Mouse (Mus musculus): ENCODE measurements around the gene Dicer1. TPM values are rescaled to one million over a fixed set of nuclear protein-coding genes. Genes with fewer than 3 reads are reported as not detected.

Gene Dicer1
- polyA plus RNA-seq, 1 experiment from 2014 or later: 53.2 TPM

- no peaks in the 10 kb centered on the region for H3K9me3 ChIP-seq
- 74% methylated on average over 10 of the region's 10 CpGs for WGBS
- no peak for ATAC-seq (ENCODE audit: low FRiP score, low read depth)
- no peak overlapping the region for H3K4me3 ChIP-seq
- H3K4me1 ChIP-seq: peaks cover 9% of the 10 kb centered on the region
- H3K36me3 ChIP-seq: no peaks in the 10 kb centered on the region
- H3K27ac ChIP-seq: no peak overlapping the region
- no peaks in the 10 kb centered on the region for H3K27me3 ChIP-seq (replicated peaks)
- H3K4me2 ChIP-seq (replicated peaks): no peak overlapping the region
- H3K9ac ChIP-seq: no peak overlapping the region
Observed at GRCm38 (mm10) chr12:104672406-104672805, 79.3 kb downstream of the Dicer1 start.

GRCm38 (mm10) chr12:104667846-104668245 is 83.9 kb downstream of the Dicer1 start:
- Histone ChIP-seq H3K4me1 (no peaks in the 10 kb centered on the region), H3K4me3 (no peak overlapping the region), H3K36me3 (no peaks in the 10 kb centered on the region), H3K9ac (no peak overlapping the region), H3K9me3 (no peaks in the 10 kb centered on the region), H3K4me2 (replicated peaks) (no peak overlapping the region), H3K27me3 (replicated peaks) (no peaks in the 10 kb centered on the region), H3K27ac (no peak overlapping the region)
- ATAC-seq (ENCODE audit: low FRiP score, low read depth): no peak
- WGBS: 77% methylated on average over 7 of the region's 7 CpGs

- H3K9ac ChIP-seq: no peak overlapping the region
- H3K27me3 ChIP-seq (replicated peaks): no peaks in the 10 kb centered on the region
- no peaks in the 10 kb centered on the region for H3K4me1 ChIP-seq
- H3K9me3 ChIP-seq: no peaks in the 10 kb centered on the region
- no peak overlapping the region for H3K4me2 ChIP-seq (replicated peaks)
- no peak for ATAC-seq (ENCODE audit: low FRiP score, low read depth)
- 72% methylated on average over 6 of the region's 6 CpGs for WGBS
- H3K27ac ChIP-seq: no peak overlapping the region
- no peaks in the 10 kb centered on the region for H3K36me3 ChIP-seq
- H3K4me3 ChIP-seq: no peak overlapping the region
Observed at GRCm38 (mm10) chr12:104665951-104666350, 85.8 kb downstream of the Dicer1 start.

- Histone ChIP-seq H3K4me2 (replicated peaks) (no peak overlapping the region), H3K36me3 (no peaks in the 10 kb centered on the region), H3K27me3 (replicated peaks) (no peaks in the 10 kb centered on the region), H3K4me3 (no peak overlapping the region), H3K9me3 (no peaks in the 10 kb centered on the region), H3K9ac (no peak overlapping the region), H3K27ac (no peak overlapping the region), H3K4me1 (no peaks in the 10 kb centered on the region)
- WGBS: 83% methylated on average over 9 of the region's 9 CpGs
- no peak for ATAC-seq (ENCODE audit: low FRiP score, low read depth)
Observed at GRCm38 (mm10) chr12:104665521-104665920, 86.2 kb downstream of the Dicer1 start.

GRCm38 (mm10) chr12:104656146-104656545 is 95.6 kb downstream of the Dicer1 start:
- H3K27me3 ChIP-seq (replicated peaks): no peaks in the 10 kb centered on the region
- H3K27ac ChIP-seq: no peak overlapping the region
- peaks cover 4% of the 10 kb centered on the region; the same call in 1 of the 2 replicates for H3K4me1 ChIP-seq
- H3K9me3 ChIP-seq: peaks cover 6% of the 10 kb centered on the region
- no peak overlapping the region for H3K9ac ChIP-seq
- no peaks in the 10 kb centered on the region for H3K36me3 ChIP-seq
- no peak overlapping the region for H3K4me2 ChIP-seq (replicated peaks)
- WGBS: 90% methylated on average over 2 of the region's 2 CpGs
- ATAC-seq (ENCODE audit: low FRiP score, low read depth): no peak
- H3K4me3 ChIP-seq: no peak overlapping the region

DNA sequence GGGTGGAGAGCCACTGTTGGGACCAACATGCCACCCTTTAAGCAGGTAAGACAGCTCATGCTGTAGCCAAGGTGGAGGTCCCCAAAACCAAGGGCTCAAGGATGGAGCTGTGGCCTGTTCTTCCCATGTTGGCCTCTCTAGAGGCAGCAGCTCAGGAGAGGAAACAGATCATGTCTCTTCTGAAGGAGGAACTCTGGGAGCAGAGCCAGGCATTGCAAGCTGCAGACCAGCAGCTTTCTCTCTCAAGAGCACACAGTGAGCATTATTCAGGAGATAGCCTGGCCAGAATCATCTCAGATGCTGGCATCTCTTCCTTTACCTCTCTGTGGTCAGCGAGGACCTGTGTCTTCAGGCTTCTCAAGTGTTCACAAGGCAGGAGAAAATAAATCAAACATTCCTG is 96.7 kb downstream of the Dicer1 start:
- Histone ChIP-seq H3K4me2 (replicated peaks) (no peak overlapping the region), H3K4me1 (peaks cover 11% of the 10 kb centered on the region), H3K27ac (no peak overlapping the region), H3K4me3 (no peak overlapping the region), H3K36me3 (no peaks in the 10 kb centered on the region), H3K9me3 (peaks cover 6% of the 10 kb centered on the region), H3K9ac (no peak overlapping the region), H3K27me3 (replicated peaks) (no peaks in the 10 kb centered on the region)
- 82% methylated on average over 1 of the region's 1 CpGs for WGBS
- no peak for ATAC-seq (ENCODE audit: low FRiP score, low read depth)

- peaks cover 11% of the 10 kb centered on the region for H3K4me1 ChIP-seq
- no peak overlapping the region for H3K4me2 ChIP-seq (replicated peaks)
- H3K27ac ChIP-seq: no peak overlapping the region
- H3K9ac ChIP-seq: no peak overlapping the region
- WGBS: 45% methylated on average over 6 of the region's 6 CpGs
- H3K4me3 ChIP-seq: no peak overlapping the region
- H3K27me3 ChIP-seq (replicated peaks): no peaks in the 10 kb centered on the region
- H3K9me3 ChIP-seq: peaks cover 6% of the 10 kb centered on the region
- H3K36me3 ChIP-seq: no peaks in the 10 kb centered on the region
- no peak for ATAC-seq (ENCODE audit: low FRiP score, low read depth)
Observed at GRCm38 (mm10) chr12:104652021-104652420, 99.7 kb downstream of the Dicer1 start.

GRCm38 (mm10) chr12:104651269-104651668 is 100.5 kb downstream of the Dicer1 start:
- no peak overlapping the region for H3K4me2 ChIP-seq (replicated peaks)
- no peak overlapping the region for H3K4me3 ChIP-seq
- H3K4me1 ChIP-seq: peaks cover 11% of the 10 kb centered on the region
- H3K36me3 ChIP-seq: no peaks in the 10 kb centered on the region
- ATAC-seq (ENCODE audit: low FRiP score, low read depth): no peak
- peaks cover 6% of the 10 kb centered on the region for H3K9me3 ChIP-seq
- H3K9ac ChIP-seq: no peak overlapping the region
- H3K27ac ChIP-seq: no peak overlapping the region
- 55% methylated on average over 6 of the region's 6 CpGs for WGBS
- H3K27me3 ChIP-seq (replicated peaks): no peaks in the 10 kb centered on the region

DNA sequence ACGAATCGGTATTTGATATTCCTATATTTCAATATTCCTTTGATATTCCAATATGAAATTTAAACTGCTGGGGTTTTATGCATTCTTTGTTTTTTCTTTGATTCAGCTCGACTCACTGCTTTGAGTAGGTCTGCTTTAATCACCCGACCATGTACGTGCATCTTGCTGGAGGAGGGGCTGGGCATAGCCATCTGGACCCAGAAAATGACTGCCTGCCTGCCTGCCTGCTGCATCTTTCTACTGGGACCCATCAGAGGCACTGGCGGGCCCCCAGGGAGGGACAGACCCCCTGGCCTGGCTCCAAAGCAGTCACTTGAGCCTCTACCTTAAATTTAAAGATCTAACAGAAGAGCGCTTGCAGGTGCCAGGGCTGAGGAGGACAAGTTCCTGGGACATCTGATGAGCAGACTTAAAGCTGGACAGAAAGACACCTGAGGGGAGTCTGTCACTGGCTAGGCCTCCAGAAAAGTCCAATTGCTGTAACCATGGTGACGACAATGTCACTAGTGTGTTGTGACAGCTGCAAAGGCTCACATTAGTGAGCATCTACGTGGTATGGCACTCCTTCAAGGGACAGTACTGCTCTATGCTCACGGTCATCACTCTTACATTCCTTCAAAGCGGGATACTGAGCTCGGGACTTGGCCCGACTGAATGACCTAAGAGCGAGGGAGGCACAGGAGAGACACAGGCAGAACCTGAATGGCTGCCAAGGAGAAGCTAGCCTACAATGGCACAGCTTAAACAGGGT is 101.1 kb downstream of the Dicer1 start:
- H3K36me3 ChIP-seq: no peaks in the 10 kb centered on the region
- peak; percentile 56; the same call in 1 of the 2 replicates for ATAC-seq (ENCODE audit: low FRiP score, low read depth)
- peaks cover 11% of the 10 kb centered on the region for H3K4me1 ChIP-seq
- H3K4me3 ChIP-seq: no peak overlapping the region
- 56% methylated on average over 14 of the region's 14 CpGs for WGBS
- no peak overlapping the region for H3K9ac ChIP-seq
- peaks cover 1% of the 10 kb centered on the region; the same call in 1 of the 2 replicates for H3K9me3 ChIP-seq
- H3K4me2 ChIP-seq (replicated peaks): no peak overlapping the region
- H3K27ac ChIP-seq: no peak overlapping the region
- H3K27me3 ChIP-seq (replicated peaks): no peaks in the 10 kb centered on the region

DNA sequence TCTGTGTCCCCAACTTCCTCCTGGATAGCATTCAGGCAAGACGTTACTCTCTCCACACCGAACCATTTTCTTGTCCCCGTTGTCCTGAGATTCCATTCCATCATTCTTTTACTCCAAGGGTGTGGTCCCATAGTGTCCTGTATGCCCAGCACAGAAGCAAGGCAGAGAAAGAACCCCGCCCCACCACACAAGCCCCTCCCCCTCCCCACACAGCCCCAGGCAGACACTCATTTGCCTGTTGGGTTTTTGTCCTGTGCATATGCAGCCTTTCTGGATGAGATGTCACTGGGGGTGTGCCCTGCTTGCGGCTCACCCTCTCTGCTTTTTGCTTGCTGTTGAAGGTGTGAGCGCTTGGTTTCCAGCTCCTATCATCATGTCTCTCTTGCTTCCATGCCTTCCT is 103.4 kb downstream of the Dicer1 start:
- WGBS: 91% methylated on average over 6 of the region's 6 CpGs
- no peaks in the 10 kb centered on the region for H3K36me3 ChIP-seq
- H3K4me3 ChIP-seq: no peak overlapping the region
- no peak overlapping the region for H3K4me2 ChIP-seq (replicated peaks)
- H3K9ac ChIP-seq: no peak overlapping the region
- peaks cover 11% of the 10 kb centered on the region for H3K4me1 ChIP-seq
- H3K9me3 ChIP-seq: no peaks in the 10 kb centered on the region
- H3K27ac ChIP-seq: no peak overlapping the region
- no peaks in the 10 kb centered on the region for H3K27me3 ChIP-seq (replicated peaks)
- ATAC-seq (ENCODE audit: low FRiP score, low read depth): no peak

DNA sequence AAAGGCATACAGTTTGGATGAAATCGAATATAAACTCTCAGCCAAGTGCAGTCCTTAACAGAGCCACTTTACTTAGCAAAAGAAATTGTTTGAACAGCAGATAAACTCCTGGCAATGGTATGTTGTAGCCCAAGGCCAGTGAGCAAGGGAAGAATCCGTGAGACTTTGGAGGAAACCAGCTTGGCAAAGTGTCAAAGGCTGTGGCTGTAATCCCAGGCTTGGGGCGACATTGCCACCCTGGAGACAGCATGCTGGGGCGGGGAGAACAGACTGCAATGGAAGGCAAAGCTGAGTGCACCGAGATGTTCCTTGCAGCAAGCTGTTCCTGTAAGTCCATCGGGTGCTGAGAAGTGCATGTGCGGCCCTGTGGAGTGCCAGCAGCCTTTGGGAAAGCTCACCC is 109.4 kb downstream of the Dicer1 start:
- 75% methylated on average over 7 of the region's 7 CpGs for WGBS

DNA sequence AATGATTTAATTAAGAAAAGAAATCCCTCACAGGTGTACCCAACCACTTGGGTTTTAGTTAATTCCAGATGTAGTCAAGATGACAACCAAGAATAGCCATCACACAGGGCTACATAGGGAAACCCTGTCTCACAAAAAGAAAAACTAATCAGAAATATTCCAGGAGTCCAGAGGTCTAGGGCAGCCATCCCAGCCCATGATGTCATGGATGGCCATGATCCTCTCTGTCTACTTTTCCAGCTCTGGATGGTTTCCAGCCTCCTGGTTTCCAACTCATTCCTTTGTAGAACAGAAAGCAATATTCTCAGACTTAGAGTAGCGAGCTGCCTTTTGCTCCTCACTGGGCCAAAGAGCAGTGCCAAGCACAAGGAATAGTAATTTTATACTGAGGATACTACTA is 110.8 kb downstream of the Dicer1 start:
- Histone ChIP-seq H3K27me3 (replicated peaks) (no peaks in the 10 kb centered on the region; the same call in 1 of the 2 replicates), H3K27ac (no peak overlapping the region), H3K4me2 (replicated peaks) (no peak overlapping the region), H3K4me3 (no peak overlapping the region), H3K4me1 (peaks cover 10% of the 10 kb centered on the region), H3K9ac (no peak overlapping the region), H3K36me3 (no peaks in the 10 kb centered on the region), H3K9me3 (no peaks in the 10 kb centered on the region)
- 95% methylated on average over 1 of the region's 1 CpGs for WGBS
- no peak for ATAC-seq (ENCODE audit: low FRiP score, low read depth)

More for the DNA sequence above, 109.4 kb downstream of the Dicer1 start:
- no peak for ATAC-seq (ENCODE audit: low FRiP score, low read depth)
- H3K4me3 ChIP-seq: no peak overlapping the region
- no peaks in the 10 kb centered on the region for H3K9me3 ChIP-seq
- no peaks in the 10 kb centered on the region for H3K27me3 ChIP-seq (replicated peaks)
- H3K9ac ChIP-seq: no peak overlapping the region
- no peaks in the 10 kb centered on the region for H3K36me3 ChIP-seq
- H3K27ac ChIP-seq: no peak overlapping the region
- no peak overlapping the region for H3K4me2 ChIP-seq (replicated peaks)
- peaks cover 6% of the 10 kb centered on the region for H3K4me1 ChIP-seq

DNA sequence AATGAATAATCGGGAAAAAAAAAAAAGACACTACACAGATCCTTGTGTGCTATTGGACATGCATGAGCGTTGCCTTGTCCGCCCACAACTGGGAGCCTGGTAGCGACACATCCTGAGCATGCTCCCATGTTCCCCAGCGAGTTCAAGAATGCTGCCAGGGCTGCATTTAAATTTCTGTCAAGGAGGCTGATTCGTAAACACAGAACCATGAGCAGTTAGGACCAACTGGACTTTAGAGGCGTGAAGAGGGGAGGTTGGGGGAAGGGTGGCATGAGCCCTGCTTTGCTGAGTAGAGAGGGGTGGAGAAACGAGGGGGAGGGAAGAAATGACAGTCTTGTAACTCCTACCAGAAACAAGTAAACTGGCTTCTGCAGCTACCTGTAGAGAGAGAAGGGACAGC is 113.6 kb downstream of the Dicer1 start:
- no peak for ATAC-seq (ENCODE audit: low FRiP score, low read depth)
- Histone ChIP-seq H3K9me3 (no peaks in the 10 kb centered on the region), H3K27ac (no peak overlapping the region), H3K27me3 (replicated peaks) (no peaks in the 10 kb centered on the region; the same call in 1 of the 2 replicates), H3K4me1 (peaks cover 13% of the 10 kb centered on the region), H3K9ac (no peak overlapping the region), H3K36me3 (no peaks in the 10 kb centered on the region), H3K4me3 (no peak overlapping the region), H3K4me2 (replicated peaks) (peak overlapping the region; percentile 44)
- 31% methylated on average over 8 of the region's 8 CpGs for WGBS

All from neural tube, embryonic 12.5 days (tissue).